In genomic region chr17:71182871-71183656, GRCm38 (mm10) we compare ENCODE assay signal across 8 mouse cellular contexts. TPM values are rescaled to one million over a fixed set of nuclear protein-coding genes. Genes with fewer than 3 reads are reported as not detected.
DNase-seq lines count a peak whose midpoint lies in the region; ATAC-seq and TF ChIP-seq lines count a peak whose summit lies in the region.

No protein-coding gene starts in this region.

- H3K9me3 ChIP-seq in ES-E14 (ENCODE audit: control insufficient read depth, insufficient read depth, low read depth, low read length) = no peaks in the 10 kb centered on the region
- H3K9me3 ChIP-seq in forebrain, embryonic 15.5 days = no peaks in the 10 kb centered on the region
- no peaks in the 10 kb centered on the region for H3K9me3 ChIP-seq in neural tube, embryonic 14.5 days (ENCODE audit: control insufficient read depth, low read length)

- TF ChIP-seq CTCF in testis, adult 2 months (IDR thresholded peaks at IDR 0.05; ENCODE audit: control insufficient read depth, insufficient read depth, insufficient replicate concordance, low read depth, low read length) = no peak

- peak overlapping the region; percentile 95 for H3K4me2 ChIP-seq in forebrain, embryonic 15.5 days (replicated peaks)
- peak overlapping the region; percentile 86 for H3K4me2 ChIP-seq in neural tube, embryonic 14.5 days (ENCODE audit: low read depth, low read length)

- H3K4me3 ChIP-seq in ES-E14 (ENCODE audit: insufficient read depth in 1 of 2, low read depth in 1 of 2, low read length in 2 of 2, poor library complexity in 1 of 2, severe bottlenecking in 1 of 2) = peak overlapping the region; percentile 80 to 91
- peak overlapping the region; percentile 57 for H3K4me3 ChIP-seq in forebrain, embryonic 15.5 days
- peak overlapping the region; percentile 76 for H3K4me3 ChIP-seq in neural tube, embryonic 14.5 days (ENCODE audit: low read depth, low read length)
- H3K4me3 ChIP-seq in testis, adult 2 months (ENCODE audit: control insufficient read depth, low read depth, low read length) = peak overlapping the region; percentile 94

- no peaks in the 10 kb centered on the region for H3K36me3 ChIP-seq in ES-E14 (ENCODE audit: control insufficient read depth, insufficient read depth, low read length, poor library complexity, severe bottlenecking)
- no peaks in the 10 kb centered on the region for H3K36me3 ChIP-seq in forebrain, embryonic 15.5 days
- H3K36me3 ChIP-seq in neural tube, embryonic 14.5 days (ENCODE audit: control insufficient read depth, insufficient read depth, low read length) = no peaks in the 10 kb centered on the region
- no peaks in the 10 kb centered on the region for H3K36me3 ChIP-seq in testis, adult 2 months (ENCODE audit: control insufficient read depth, insufficient read depth, low read length)

- in situ Hi-C loops in ES-E14 (cut with MboI; ENCODE audit: low sequenced_read_pairs in 2 of 2, unreplicated experiment in 2 of 2) = no loop called here

- H3K27me3 ChIP-seq in forebrain, embryonic 15.5 days = no peaks in the 10 kb centered on the region
- H3K27me3 ChIP-seq in neural tube, embryonic 14.5 days (ENCODE audit: control insufficient read depth, insufficient read depth, low read length) = no peaks in the 10 kb centered on the region
- no peaks in the 10 kb centered on the region for H3K27me3 ChIP-seq in testis, adult 2 months (ENCODE audit: control insufficient read depth, insufficient read depth, low read length)

- intact Hi-C loops in heart, postnatal 25 days (cut with DNase I) = loop anchor here (10.0 kb wide), 1 partner anchor 338 kb away; no protein-coding TSS in a partner anchor

- no peak overlapping the region for H3K27ac ChIP-seq in ES-E14 (ENCODE audit: insufficient read depth, low read depth, low read length, poor library complexity, severe bottlenecking)
- peak overlapping the region; percentile 90 for H3K27ac ChIP-seq in forebrain, embryonic 15.5 days (replicated peaks)
- peak overlapping the region; percentile 91 for H3K27ac ChIP-seq in neural tube, embryonic 14.5 days (ENCODE audit: low read depth, low read length)
- peak overlapping the region; percentile 93 for H3K27ac ChIP-seq in testis, adult 2 months (ENCODE audit: control insufficient read depth, insufficient read depth, low read depth, low read length)

- WGBS in forebrain, embryonic 15.5 days = under 1% methylated on average over 62 of the region's 71 CpGs
- WGBS in neural tube, embryonic 14.5 days = under 1% methylated on average over 58 of the region's 71 CpGs

- 0 out of 4 replicates have a peak, but pooled peaks cover 0 to 4% of the 10 kb centered on the region in 2 experiments for H3K4me1 ChIP-seq in ES-E14 (ENCODE audit: control insufficient read depth in 2 of 2, insufficient read depth in 2 of 2, low read length in 2 of 2, poor library complexity in 1 of 2)
- peaks cover 25% of the 10 kb centered on the region for H3K4me1 ChIP-seq in forebrain, embryonic 15.5 days
- peaks cover 12% of the 10 kb centered on the region for H3K4me1 ChIP-seq in neural tube, embryonic 14.5 days (ENCODE audit: control insufficient read depth, insufficient read depth, low read length)
- H3K4me1 ChIP-seq in testis, adult 2 months (ENCODE audit: control insufficient read depth, insufficient read depth, low read length) = peaks cover 6% of the 10 kb centered on the region

- ATAC-seq in forebrain, embryonic 15.5 days (replicated peaks) = peak; percentile 98
- peak; percentile 95 for ATAC-seq in neural tube, embryonic 14.5 days (ENCODE audit: low read depth)

- no peak for TF ChIP-seq POLR2A in testis, adult 2 months (IDR thresholded peaks at IDR 0.05; ENCODE audit: control insufficient read depth, low read depth, low read length)

- DNase-seq in ES-E14 (ENCODE audit: low read depth, low spot score) = peak; percentile 63
- DNase-seq in cerebellum, adult 11 months = peak; percentile 81
- DNase-seq in heart, postnatal 25 days (ENCODE audit: low spot score) = peak; percentile 83
- DNase-seq in layer of hippocampus, adult 18-20 months (ENCODE audit: low spot score in 2 of 2) = peak; percentile 88 to 92
- DNase-seq in lung, adult 18-20 months = peak; percentile 91 to 93

- H3K9ac ChIP-seq in ES-E14 (ENCODE audit: insufficient read depth, low read depth, low read length, poor library complexity, severe bottlenecking) = peak overlapping the region; percentile 81
- H3K9ac ChIP-seq in forebrain, embryonic 15.5 days (replicated peaks) = peak overlapping the region; percentile 66
- peak overlapping the region; percentile 91 for H3K9ac ChIP-seq in neural tube, embryonic 14.5 days (replicated peaks; ENCODE audit: low read depth, low read length)

TF ChIP-seq in ES-E14, 5 proteins besides CTCF, POLR2A, EP300 and RAD21:
- TF ChIP-seq CHD2 (IDR thresholded peaks at IDR 0.05; ENCODE audit: low read depth, low read length) = no peak
- TF ChIP-seq ZNF384 (IDR thresholded peaks at IDR 0.05; ENCODE audit: low read depth, low read length) = peak; percentile 94

RNA-seq across cellular contexts. Expression of gene Lpin2, which starts 0.7 kb away (rescaled TPM):
- total RNA-seq in ES-E14 (2012; rRNA removed) = 11.3 and 12.6 TPM in 2 replicates
- polyA plus RNA-seq in forebrain, embryonic 15.5 days (2015; fragmentation: Nextera tagmentation; extraction: Ambion mirVana) = 35.9 and 38.4 TPM in 2 replicates
- 1 to 10 TPM; 8.2 to 9.5 TPM for total RNA-seq in heart, postnatal 25 days (2021)
- 100 to 1,000 TPM; 101 to 104 TPM for total RNA-seq in layer of hippocampus, adult 18-20 months (2021)
- polyA plus RNA-seq in neural tube, embryonic 14.5 days (2014; fragmentation: Nextera tagmentation; extraction: Ambion mirVana) = 49.8 and 52.4 TPM in 2 replicates
- 11.2 and 11.8 TPM in 2 replicates for polyA plus RNA-seq in testis, adult 2 months (2012; rRNA removed)
